Mouse (Mus musculus) heart, adult 2 months (tissue): ENCODE measurements at regions not wholly inside any gene's neighbourhood (a gene's known extent, or its start where the extent isn't known, plus 50 kb on each side); places are given as distances from the start of the nearest gene placed in this dataset.

ENCODE experiments used
- CTCF ChIP-seq: fragments of 200-600 bp; IDR thresholded peaks from 2 replicates; pipeline ENCODE4 v1.8.1; 2022; ENCODE audit warnings: antibody characterized with exemption, mild to moderate bottlenecking, moderate library complexity
- EP300 ChIP-seq: fragments of 200-500 bp; IDR thresholded peaks from 2 replicates; pipeline ENCODE4 v1.6.1; 2011; ENCODE audit warnings: low read depth, low read length, control low read depth; ENCODE audit not compliant: insufficient read depth
- POLR2A ChIP-seq: fragments of 200-500 bp; IDR thresholded peaks from 2 replicates; pipeline ENCODE4 v1.6.1; 2011; ENCODE audit warnings: mild to moderate bottlenecking, low read depth, low read length, control low read depth; ENCODE audit not compliant: insufficient read depth

DNA sequence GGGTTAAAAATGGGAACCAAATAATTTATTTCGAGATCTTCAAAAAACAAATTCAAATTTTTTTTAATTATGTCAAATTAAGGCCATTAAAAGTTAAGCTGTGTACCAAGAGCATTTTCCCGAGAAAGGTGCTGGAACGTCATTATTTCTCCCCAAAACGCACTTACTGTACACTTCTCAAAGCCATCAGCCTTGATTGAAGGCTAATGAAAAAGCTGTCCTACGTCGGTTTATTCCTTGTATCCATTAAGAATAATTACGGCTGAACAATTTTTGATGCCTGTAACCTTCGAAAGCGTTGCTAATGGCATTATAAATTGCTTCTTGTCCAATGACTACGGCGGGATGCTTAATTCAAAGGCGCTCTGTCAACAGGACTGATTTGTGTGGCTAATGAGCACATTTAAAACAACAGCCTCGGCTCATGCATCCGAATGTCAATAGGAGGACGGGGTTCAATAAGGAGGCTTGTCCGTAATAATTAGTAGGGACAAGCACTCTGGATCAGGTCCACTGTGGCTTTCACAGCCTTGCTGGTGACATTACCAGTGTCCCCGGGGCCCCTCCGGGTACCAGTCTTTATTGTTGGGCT lies 145.3 kb downstream of the 3100002H09Rik start:
- TF ChIP-seq CTCF (no peak), EP300 (no peak), POLR2A (no peak)
